Mouse (Mus musculus) heart, embryonic 15.5 days (tissue): ENCODE measurements around the gene Slc9a3r2. TPM values are rescaled to one million over a fixed set of nuclear protein-coding genes. Genes with fewer than 3 reads are reported as not detected.
"Not testable (repeated sequence)": the region's sequence is repeated elsewhere in the genome, so short reads cannot be mapped to it uniquely, and the experiment has no call there.

ENCODE experiments used
- ATAC-seq: fragments of 200-750 bp; cut with Nextera tagmentation; replicated peaks from 2 replicates; pipeline ENCODE4 v1.8.0; 2017; ENCODE audit warnings: low read depth, moderate TSS enrichment; ENCODE audit not compliant: insufficient number of reproducible peaks, insufficient read depth, low FRiP score
- H3K27ac ChIP-seq: fragments of 300-500 bp; sonication (generic); 2 replicates; pipeline ENCODE4 v1.5.1; 2015; ENCODE audit warnings: mild to moderate bottlenecking, inconsistent platforms
- H3K27me3 ChIP-seq: fragments of 300-500 bp; sonication (generic); 2 replicates; pipeline ENCODE4 v1.6.1; 2015; ENCODE audit warnings: inconsistent platforms
- H3K36me3 ChIP-seq: fragments of 300-500 bp; sonication (generic); 2 replicates; pipeline ENCODE4 v1.6.1; 2015; ENCODE audit warnings: mild to moderate bottlenecking, inconsistent platforms
- H3K4me1 ChIP-seq: fragments of 300-500 bp; sonication (generic); replicated peaks from 2 replicates; pipeline ENCODE4 v1.6.1; 2015; ENCODE audit warnings: inconsistent platforms
- H3K4me2 ChIP-seq: fragments of 300-500 bp; sonication (generic); 2 replicates; pipeline ENCODE4 v1.6.1; 2015; ENCODE audit warnings: inconsistent platforms, mild to moderate bottlenecking, moderate library complexity
- H3K4me3 ChIP-seq: fragments of 300-500 bp; sonication (generic); 2 replicates; pipeline ENCODE4 v1.5.1; 2015; ENCODE audit warnings: mild to moderate bottlenecking, inconsistent platforms
- H3K9ac ChIP-seq: fragments of 300-500 bp; sonication (generic); 2 replicates; pipeline ENCODE4 v1.6.1; 2015; ENCODE audit warnings: mild to moderate bottlenecking, inconsistent platforms
- H3K9me3 ChIP-seq: fragments of 300-500 bp; sonication (generic); replicated peaks from 2 replicates; pipeline ENCODE4 v1.6.1; 2016; ENCODE audit warnings: inconsistent platforms
- WGBS: fragments of 180-500 bp; shearing (Covaris S2); methylation state at CpG from one replicate; pipeline ENCODE4 v1.1.7; 2015; ENCODE audit warnings: mixed read lengths; 5-methylcytosine and 5-hydroxymethylcytosine counted together
- polyA plus RNA-seq: library from polyadenylated mRNA; unstranded; fragments of >200 nt; fragmentation: Nextera tagmentation; extraction: Ambion mirVana; gene quantifications from 2 replicates; pipeline ENCODE4 v1.2.1, GENCODE M21; 2015

The Slc9a3r2 gene
- polyA plus RNA-seq, 1 experiment from 2014 or later, result 55.5 TPM

- not testable (repeated sequence) for H3K27me3 ChIP-seq, H3K9ac ChIP-seq, H3K27ac ChIP-seq, ATAC-seq, H3K4me2 ChIP-seq, H3K4me3 ChIP-seq, H3K36me3 ChIP-seq, H3K9me3 ChIP-seq
- 53% methylated on average over 7 of the region's 7 CpGs for WGBS
- peaks cover 26% of the 10 kb centered on the region for H3K4me1 ChIP-seq
Observed at GRCm38 (mm10) chr17:24667011-24667410, 16.9 kb upstream of the Slc9a3r2 start.

- ATAC-seq, result peak; percentile 34; the same call in 1 of the 2 replicates
- peaks cover 16% of the 10 kb centered on the region for H3K4me1 ChIP-seq
- H3K36me3 ChIP-seq, result no peaks in the 10 kb centered on the region
- no peak within 1 kb of the TSS for H3K27ac ChIP-seq
- peak within 1 kb of the TSS; percentile 41 for H3K9ac ChIP-seq
- H3K4me3 ChIP-seq, result peak within 1 kb of the TSS; percentile 45
- no peaks in the 10 kb centered on the region for H3K9me3 ChIP-seq
- peak within 1 kb of the TSS; percentile 79 for H3K4me2 ChIP-seq
- H3K27me3 ChIP-seq, result peaks cover 47% of the 10 kb centered on the region
- WGBS, result 2% methylated on average over 47 of the region's 47 CpGs
Observed at GRCm38 (mm10) chr17:24658017-24658758, 8.1 kb upstream of the Slc9a3r2 start, which contains the start of gene Npw. Gene Npw, minus strand, starts transcription at chr17:24658457.

DNA sequence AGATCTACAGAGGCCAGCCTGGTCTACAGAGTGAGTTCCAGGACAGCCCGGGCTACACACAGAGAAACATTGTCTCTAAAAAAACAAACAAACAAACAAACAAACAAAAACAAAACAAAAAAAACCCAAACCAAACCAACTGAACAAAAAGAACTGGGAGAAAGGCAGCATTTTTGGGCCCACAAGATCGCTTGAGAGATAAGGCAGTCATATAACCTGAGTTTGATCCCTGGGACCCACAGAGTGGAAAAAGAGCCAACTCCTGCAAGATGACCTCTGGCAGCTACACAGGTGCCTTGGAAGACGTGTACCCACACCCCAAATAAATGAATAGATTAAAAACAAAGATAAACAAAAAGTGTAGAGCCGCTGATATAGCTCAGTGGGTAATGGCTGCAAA lies 4.8 kb upstream of the Slc9a3r2 start:
- 72% methylated on average over 4 of the region's 4 CpGs for WGBS
- H3K27ac ChIP-seq, result no peak overlapping the region
- H3K9ac ChIP-seq, result no peak overlapping the region
- no peaks in the 10 kb centered on the region for H3K9me3 ChIP-seq
- no peak overlapping the region for H3K4me3 ChIP-seq
- peaks cover 20% of the 10 kb centered on the region for H3K4me1 ChIP-seq
- peaks cover 42% of the 10 kb centered on the region for H3K27me3 ChIP-seq
- no peaks in the 10 kb centered on the region for H3K36me3 ChIP-seq
- H3K4me2 ChIP-seq, result no peak overlapping the region
- ATAC-seq, result no peak

GRCm38 (mm10) chr17:24653967-24654710 lies 4.0 kb upstream of the Slc9a3r2 start:
- no peak overlapping the region; the same call in 1 of the 2 replicates for H3K27ac ChIP-seq
- H3K27me3 ChIP-seq, result peaks cover 35% of the 10 kb centered on the region

DNA sequence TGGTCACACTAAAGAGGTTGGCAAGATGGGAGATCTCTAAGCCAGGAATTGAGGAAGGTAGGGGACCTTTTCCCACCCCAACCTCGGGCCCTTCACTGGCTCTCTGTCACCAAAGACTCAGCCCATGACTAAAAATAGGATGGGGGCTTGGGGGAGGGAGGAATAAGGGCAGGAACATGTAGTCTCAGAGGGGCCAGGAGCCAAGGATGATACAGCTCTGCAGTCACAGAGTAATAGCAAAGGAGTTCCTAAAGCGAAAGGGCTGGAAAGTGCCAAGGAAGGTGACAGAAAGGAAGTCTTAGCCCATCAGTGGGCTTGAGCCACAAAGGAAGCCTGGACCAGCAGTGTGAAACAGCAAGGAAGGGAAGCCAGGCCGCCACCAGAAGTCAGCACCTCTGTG lies 1.7 kb upstream of the Slc9a3r2 start:
- H3K9me3 ChIP-seq, result no peaks in the 10 kb centered on the region
- H3K4me3 ChIP-seq, result no peak overlapping the region
- no peak overlapping the region for H3K4me2 ChIP-seq
- no peak for ATAC-seq
- H3K9ac ChIP-seq, result no peak overlapping the region
- H3K27ac ChIP-seq, result no peak overlapping the region
- WGBS, result 48% methylated on average over 3 of the region's 3 CpGs
- H3K36me3 ChIP-seq, result no peaks in the 10 kb centered on the region
- H3K27me3 ChIP-seq, result peaks cover 22% of the 10 kb centered on the region
- peaks cover 28% of the 10 kb centered on the region for H3K4me1 ChIP-seq

More at GRCm38 (mm10) chr17:24653967-24654710, 4.0 kb upstream of the Slc9a3r2 start:
- no peaks in the 10 kb centered on the region for H3K9me3 ChIP-seq
- no peaks in the 10 kb centered on the region for H3K36me3 ChIP-seq
- peak overlapping the region; percentile 36 for H3K4me3 ChIP-seq
- no peak for ATAC-seq
- peaks cover 27% of the 10 kb centered on the region for H3K4me1 ChIP-seq
- 5% methylated on average over 19 of the region's 19 CpGs for WGBS
- peak overlapping the region; percentile 61 for H3K4me2 ChIP-seq
- H3K9ac ChIP-seq, result peak overlapping the region; percentile 25; the same call in 1 of the 2 replicates

DNA sequence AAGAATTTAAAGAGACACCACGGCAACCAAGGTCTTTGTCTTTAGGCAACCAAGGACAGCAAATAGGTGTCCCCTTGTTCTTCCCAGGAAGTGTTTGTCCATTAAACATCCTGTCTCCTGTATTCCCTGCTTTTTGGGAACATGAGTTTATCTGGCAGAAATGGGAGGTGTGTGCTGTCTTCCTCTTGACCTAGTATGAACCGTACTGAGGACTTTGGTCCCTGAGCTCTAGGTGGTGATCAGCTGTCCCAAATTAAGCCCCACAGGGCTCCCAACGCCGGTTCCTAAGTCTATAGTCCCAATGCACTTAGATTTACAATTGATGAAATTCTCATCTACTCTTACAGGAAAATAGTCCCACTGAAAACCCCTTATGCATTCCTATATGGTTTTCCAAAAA lies 639 bp upstream of the Slc9a3r2 start:
- ATAC-seq, result no peak
- no peak overlapping the region for H3K9ac ChIP-seq
- H3K9me3 ChIP-seq, result no peaks in the 10 kb centered on the region
- peak overlapping the region; percentile 96; the same call in 1 of the 2 replicates for H3K4me2 ChIP-seq
- H3K36me3 ChIP-seq, result no peaks in the 10 kb centered on the region
- H3K27ac ChIP-seq, result no peak overlapping the region
- no peak overlapping the region for H3K4me3 ChIP-seq
- peaks cover 36% of the 10 kb centered on the region for H3K4me1 ChIP-seq
- 82% methylated on average over 4 of the region's 4 CpGs for WGBS
- H3K27me3 ChIP-seq, result peaks cover 13% of the 10 kb centered on the region; the same call in 1 of the 2 replicates

DNA sequence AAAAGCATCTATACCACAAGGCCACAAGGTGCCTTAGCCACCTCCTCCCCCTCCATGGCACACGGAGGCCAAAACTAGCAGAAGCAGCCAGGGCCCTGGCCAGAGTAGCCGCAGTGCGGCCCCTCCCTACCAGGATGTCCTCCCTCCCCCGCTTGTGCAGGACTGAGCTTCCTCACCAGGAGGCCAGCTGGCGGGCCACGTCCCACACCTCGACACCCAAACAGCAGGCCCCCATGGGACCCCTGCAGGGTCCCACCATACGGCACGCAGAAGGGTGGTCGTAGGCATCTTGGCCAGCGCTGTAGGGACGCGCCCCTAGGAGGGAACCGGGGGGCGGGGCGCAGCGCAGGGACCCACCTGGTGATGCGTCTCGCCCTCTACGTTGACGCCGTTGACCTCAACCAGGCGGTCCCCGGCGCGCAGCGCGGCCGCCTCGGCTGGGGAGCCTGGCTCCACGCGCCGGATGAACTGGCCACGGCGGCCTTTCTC lies 502 bp downstream of the Slc9a3r2 start:
- 0 out of 2 replicates have a peak, but pooled peaks cover 13% of the 10 kb centered on the region for H3K27me3 ChIP-seq

DNA sequence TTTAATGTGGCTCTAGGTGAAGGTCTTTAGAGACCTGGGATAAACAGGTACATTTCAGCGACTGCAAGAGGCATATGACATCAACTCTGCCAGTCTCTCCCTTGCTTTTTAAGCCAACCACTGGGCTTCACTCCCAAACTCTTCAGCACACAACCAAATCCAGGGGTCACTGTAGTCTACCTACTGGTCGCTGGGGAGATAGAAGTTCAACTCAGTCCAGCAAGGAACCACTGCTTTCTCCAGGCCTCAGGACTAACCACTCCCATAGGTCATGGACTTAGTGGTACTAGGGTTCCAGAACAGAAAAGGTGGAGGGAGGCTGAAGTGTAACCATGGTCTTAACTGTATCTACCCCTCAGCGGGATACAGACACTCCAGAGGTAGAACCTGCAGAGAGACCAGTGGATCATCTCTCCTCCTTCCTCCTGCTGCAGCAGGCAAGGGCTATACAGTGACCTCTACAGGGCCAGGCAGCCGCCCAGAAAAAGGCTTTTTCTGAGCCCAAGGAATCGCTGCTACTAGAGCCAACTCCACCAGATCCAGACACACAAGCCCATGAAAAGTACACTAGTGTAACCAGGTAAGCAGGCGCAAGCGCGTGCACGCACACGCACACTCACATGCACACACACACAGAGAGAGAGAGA lies 1.3 kb downstream of the Slc9a3r2 start:
- peaks cover 54% of the 10 kb centered on the region for H3K4me1 ChIP-seq
- no peaks in the 10 kb centered on the region for H3K36me3 ChIP-seq
- H3K4me2 ChIP-seq, result peak overlapping the region; percentile 96
- no peak for ATAC-seq
- H3K27me3 ChIP-seq, result 0 out of 2 replicates have a peak, but pooled peaks cover 13% of the 10 kb centered on the region
- H3K27ac ChIP-seq, result peak overlapping the region; percentile 70
- WGBS, result 70% methylated on average over 10 of the region's 10 CpGs
- H3K9me3 ChIP-seq, result no peaks in the 10 kb centered on the region
- peak overlapping the region; percentile 73 for H3K4me3 ChIP-seq
- H3K9ac ChIP-seq, result peak overlapping the region; percentile 76

More for the DNA sequence above, 502 bp downstream of the Slc9a3r2 start:
- Histone ChIP-seq H3K4me3 (peak overlapping the region; percentile 73), H3K27ac (peak overlapping the region; percentile 70), H3K9me3 (no peaks in the 10 kb centered on the region), H3K36me3 (no peaks in the 10 kb centered on the region), H3K4me1 (peaks cover 47% of the 10 kb centered on the region), H3K9ac (peak overlapping the region; percentile 76), H3K4me2 (peak overlapping the region; percentile 96)
- peak; percentile 44 for ATAC-seq
- WGBS, result 1% methylated on average over 35 of the region's 35 CpGs

DNA sequence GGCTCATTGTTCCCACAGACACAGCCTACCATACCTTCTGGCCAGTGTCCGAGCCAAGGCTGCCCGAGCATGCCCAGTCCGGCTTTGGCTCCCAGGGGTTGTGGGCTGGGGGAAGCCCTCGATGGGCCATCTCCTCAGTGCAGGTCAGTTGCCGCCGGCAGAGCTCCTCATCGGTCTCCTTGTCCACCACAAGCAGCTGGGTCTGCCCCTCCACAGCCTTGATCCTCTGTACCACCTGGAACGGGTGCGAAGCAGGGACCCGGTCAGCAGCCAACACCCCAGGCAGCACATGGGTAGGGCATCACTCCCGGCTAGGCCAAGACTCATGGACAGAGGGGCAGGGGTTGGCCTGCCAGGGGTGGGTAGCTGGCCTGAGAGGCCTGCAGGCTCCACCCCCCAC lies 2.6 kb downstream of the Slc9a3r2 start:
- H3K9ac ChIP-seq, result 0 out of 2 replicates have a peak overlapping the region, but pooled peaks have one; percentile 6
- 0 out of 2 replicates have a peak, but pooled peaks cover 13% of the 10 kb centered on the region for H3K27me3 ChIP-seq

GRCm38 (mm10) chr17:24646381-24646780 lies 3.7 kb downstream of the Slc9a3r2 start:
- Histone ChIP-seq H3K4me1 (peaks cover 57% of the 10 kb centered on the region), H3K9me3 (no peaks in the 10 kb centered on the region), H3K4me3 (no peak overlapping the region), H3K9ac (no peak overlapping the region), H3K4me2 (no peak overlapping the region), H3K27me3 (0 out of 2 replicates have a peak, but pooled peaks cover 13% of the 10 kb centered on the region), H3K27ac (peak overlapping the region; percentile 70), H3K36me3 (no peaks in the 10 kb centered on the region)
- no peak for ATAC-seq
- WGBS, result 76% methylated on average over 4 of the region's 4 CpGs

More for the DNA sequence above, 2.6 kb downstream of the Slc9a3r2 start:
- peaks cover 57% of the 10 kb centered on the region for H3K4me1 ChIP-seq
- peak overlapping the region; percentile 96 for H3K4me2 ChIP-seq
- no peak for ATAC-seq
- 69% methylated on average over 11 of the region's 11 CpGs for WGBS
- peak overlapping the region; percentile 70 for H3K27ac ChIP-seq
- peak overlapping the region; percentile 29 for H3K4me3 ChIP-seq
- no peaks in the 10 kb centered on the region for H3K9me3 ChIP-seq
- H3K36me3 ChIP-seq, result no peaks in the 10 kb centered on the region
